Mouse (Mus musculus) CH12.LX (cell line): ENCODE results near the gene Plpp3. TPM values are rescaled to one million over a fixed set of nuclear protein-coding genes. Genes with fewer than 3 reads are reported as not detected.

ENCODE experiments used
- DNase-seq: peaks from one replicate; pipeline ENCODE4 v3.0.0-alpha.2; 2013; ENCODE audit errors: extremely low read depth
- H3K27ac ChIP-seq: 2 replicates; pipeline ENCODE4 v1.5.1; 2012; ENCODE audit warnings: low read depth, mild to moderate bottlenecking, control low read depth, moderate library complexity; ENCODE audit not compliant: insufficient read depth
- H3K27me3 ChIP-seq: replicated peaks from 2 replicates; pipeline ENCODE3; 2012; ENCODE audit warnings: inconsistent platforms
- H3K36me3 ChIP-seq, 2 experiments: replicated peaks in 1 of 2; 2 replicates each; pipeline versions ENCODE3 to v1.6.1; 2012; ENCODE audit warnings: inconsistent platforms in 1 of 2, low read length in 1 of 2, mild to moderate bottlenecking in 1 of 2, mixed read lengths in 1 of 2, moderate library complexity in 1 of 2; ENCODE audit not compliant: control insufficient read depth in 1 of 2, insufficient read depth in 1 of 2
- H3K4me1 ChIP-seq, 2 experiments: 2 replicates each; pipeline ENCODE4 v1.6.1; 2012; ENCODE audit warnings: inconsistent platforms in 1 of 2, moderate library complexity in 1 of 2; ENCODE audit not compliant: insufficient read depth in 2 of 2, control insufficient read depth in 1 of 2
- H3K4me2 ChIP-seq: 2 replicates; pipeline ENCODE4 v1.6.1; 2012; ENCODE audit warnings: low read depth, mild to moderate bottlenecking, control low read depth; ENCODE audit not compliant: poor library complexity, insufficient read depth, severe bottlenecking
- H3K4me3 ChIP-seq, 3 experiments: fragments of 150-350 bp in 1 of 3; sonication (generic) in 1 of 3; replicated peaks in 1 of 3; 2 replicates each; pipeline versions ENCODE3 to v1.5.1; 2011 to 2012; ENCODE audit warnings: low read depth in 2 of 3, low read length in 2 of 3, mild to moderate bottlenecking in 2 of 3, moderate library complexity in 2 of 3, control low read depth in 1 of 3, improper control_type of control experiment in 1 of 3, inconsistent platforms in 1 of 3, mixed read lengths in 1 of 3; ENCODE audit not compliant: poor library complexity in 1 of 3
- H3K79me2 ChIP-seq: replicated peaks from 2 replicates; pipeline ENCODE4 v1.6.1; 2012; ENCODE audit warnings: mild to moderate bottlenecking, moderate library complexity; ENCODE audit not compliant: control insufficient read depth, poor library complexity, insufficient read depth, severe bottlenecking; ENCODE audit errors: extremely low read depth
- H3K9ac ChIP-seq: 2 replicates; pipeline ENCODE4 v1.6.1; 2012; ENCODE audit warnings: low read depth, mild to moderate bottlenecking, control low read depth, moderate library complexity; ENCODE audit not compliant: insufficient read depth
- H3K9me3 ChIP-seq: replicated peaks from 2 replicates; pipeline ENCODE3; 2012; ENCODE audit warnings: low read length, inconsistent platforms, mixed read lengths
- BHLHE40 ChIP-seq: IDR thresholded peaks from 2 replicates; pipeline ENCODE4 v1.6.1; 2011; ENCODE audit warnings: mild to moderate bottlenecking, low read depth, low read length, improper control_type of control experiment
- CHD1 ChIP-seq: IDR thresholded peaks from 2 replicates; pipeline ENCODE4 v1.6.1; 2012; ENCODE audit warnings: low read depth, low read length, improper control_type of control experiment, inconsistent platforms
- CTCF ChIP-seq, 2 experiments: IDR thresholded peaks in 1 of 2; conservative IDR thresholded peaks in 1 of 2; 2 replicates each; pipeline ENCODE4 v1.5.1; 2011 to 2012; ENCODE audit warnings: low read depth in 2 of 2, low read length in 2 of 2, improper control_type of control experiment in 1 of 2, inconsistent platforms in 1 of 2, mild to moderate bottlenecking in 1 of 2, moderate library complexity in 1 of 2
- E2F4 ChIP-seq: IDR thresholded peaks from 2 replicates; pipeline ENCODE4 v1.6.1; 2011; ENCODE audit warnings: low read depth, low read length, improper control_type of control experiment; ENCODE audit not compliant: insufficient replicate concordance
- ELF1 ChIP-seq: IDR thresholded peaks from 2 replicates; pipeline ENCODE4 v1.6.1; 2014; ENCODE audit warnings: low read depth, mild to moderate bottlenecking, inconsistent platforms, low read length, improper control_type of control experiment
- EP300 ChIP-seq: IDR thresholded peaks from 2 replicates; pipeline ENCODE4 v1.6.1; 2011; ENCODE audit warnings: low read length, improper control_type of control experiment
- ETS1 ChIP-seq: conservative IDR thresholded peaks from 2 replicates; pipeline ENCODE4 v1.6.1; 2012; ENCODE audit warnings: low read depth, mild to moderate bottlenecking, inconsistent platforms, low read length, improper control_type of control experiment, moderate library complexity
- HCFC1 ChIP-seq: IDR thresholded peaks from 2 replicates; pipeline ENCODE4 v1.6.1; 2012; ENCODE audit warnings: low read depth, mild to moderate bottlenecking, inconsistent platforms, low read length, improper control_type of control experiment
- IRF4 ChIP-seq: IDR thresholded peaks from 2 replicates; pipeline ENCODE4 v1.6.1; 2014; ENCODE audit warnings: low read depth, mild to moderate bottlenecking, inconsistent platforms, low read length, improper control_type of control experiment
- JUN ChIP-seq: IDR thresholded peaks from 2 replicates; pipeline ENCODE4 v1.6.1; 2011; ENCODE audit warnings: low read depth, mild to moderate bottlenecking, low read length, improper control_type of control experiment, moderate library complexity; ENCODE audit not compliant: insufficient read depth
- MAFK ChIP-seq: IDR thresholded peaks from 2 replicates; pipeline ENCODE4 v1.6.1; 2011; ENCODE audit warnings: low read length, improper control_type of control experiment; ENCODE audit not compliant: insufficient replicate concordance
- MAX ChIP-seq: IDR thresholded peaks from 2 replicates; pipeline ENCODE4 v1.6.1; 2011; ENCODE audit warnings: low read length, improper control_type of control experiment
- MAZ ChIP-seq: IDR thresholded peaks from 2 replicates; pipeline ENCODE4 v1.6.1; 2012; ENCODE audit warnings: low read depth, mild to moderate bottlenecking, inconsistent platforms, low read length, improper control_type of control experiment, moderate library complexity
- MEF2A ChIP-seq: IDR thresholded peaks from 2 replicates; pipeline ENCODE4 v1.6.1; 2014; ENCODE audit warnings: low read depth, mild to moderate bottlenecking, inconsistent platforms, low read length, improper control_type of control experiment, borderline replicate concordance
- NELFE ChIP-seq: IDR thresholded peaks from 2 replicates; pipeline ENCODE4 v1.6.1; 2011; ENCODE audit warnings: low read depth, low read length, improper control_type of control experiment
- PAX5 ChIP-seq: IDR thresholded peaks from 2 replicates; pipeline ENCODE4 v1.6.1; 2012; ENCODE audit warnings: low read length, inconsistent platforms, mixed read lengths
- POLR2AphosphoS2 ChIP-seq: IDR thresholded peaks from 2 replicates; pipeline ENCODE4 v1.6.1; 2011; ENCODE audit warnings: low read depth, low read length, improper control_type of control experiment
- RAD21 ChIP-seq: IDR thresholded peaks from 2 replicates; pipeline ENCODE4 v1.6.1; 2011; ENCODE audit warnings: low read depth, mild to moderate bottlenecking, low read length, improper control_type of control experiment, moderate library complexity
- RCOR1 ChIP-seq: conservative IDR thresholded peaks from 2 replicates; pipeline ENCODE4 v1.6.1; 2012; ENCODE audit warnings: low read depth, mild to moderate bottlenecking, inconsistent platforms, low read length, improper control_type of control experiment
- SIN3A ChIP-seq: IDR thresholded peaks from 2 replicates; pipeline ENCODE4 v1.6.1; 2012; ENCODE audit warnings: low read length, improper control_type of control experiment, inconsistent platforms
- SMC3 ChIP-seq: IDR thresholded peaks from 2 replicates; pipeline ENCODE4 v1.6.1; 2011; ENCODE audit warnings: low read depth, low read length, improper control_type of control experiment
- UBTF ChIP-seq: IDR thresholded peaks from 2 replicates; pipeline ENCODE4 v1.6.1; 2012; ENCODE audit warnings: low read depth, mild to moderate bottlenecking, inconsistent platforms, low read length, improper control_type of control experiment, moderate library complexity
- USF2 ChIP-seq: conservative IDR thresholded peaks from 2 replicates; pipeline ENCODE4 v1.6.1; 2011; ENCODE audit warnings: low read depth, low read length, improper control_type of control experiment
- ZKSCAN1 ChIP-seq: IDR thresholded peaks from 2 replicates; pipeline ENCODE4 v1.6.1; 2012; ENCODE audit warnings: low read depth, inconsistent platforms, low read length, improper control_type of control experiment, borderline replicate concordance
- ZNF384 ChIP-seq: IDR thresholded peaks from 2 replicates; pipeline ENCODE4 v1.6.1; 2012; ENCODE audit warnings: low read depth, low read length, improper control_type of control experiment, inconsistent platforms
- dilution Hi-C: fragments of 300-500 bp; cut with MboI; formaldehyde crosslinking; loops from 2 replicates; pipeline ENCODE4 v1.14.3; 2020; ENCODE audit warnings: low sequenced_read_pairs; ENCODE audit not compliant: extremely low pct_unique_long_range_greater_than_20kb, extremely low pct_ligation_motif_present
- in situ Hi-C: fragments of 300-500 bp; cut with MboI; formaldehyde crosslinking; loops from 3 replicates; pipeline ENCODE4 v1.14.3; 2019; ENCODE audit warnings: low sequenced_read_pairs, low pct_ligation_motif_present, low pct_unique_long_range_greater_than_20kb, mixed read lengths
- polyA plus RNA-seq: library from polyadenylated mRNA; unstranded; fragments of >175 nt; gene quantifications from 2 replicates; pipeline ENCODE4 v1.2.1, GENCODE M21; 2012; ENCODE audit warnings: low read depth; ENCODE audit not compliant: insufficient read length
- total RNA-seq, 2 experiments: library from RNA; depleted of rRNA; stranded (reverse); fragments of 300-350 nt in 1 of 2; fragments of >200 nt in 1 of 2; gene quantifications; 2 replicates each; pipeline ENCODE4 v1.2.3; 2012 to 2014

The Plpp3 gene
- total and polyA plus RNA-seq, 3 experiments: 0.34 to 1.6 (median 1.2) TPM

- H3K4me1 ChIP-seq: peaks cover 0 to 21% of the 10 kb centered on the region in 2 experiments; a peak in 2 of 4 replicates
- H3K9ac ChIP-seq: peak overlapping the region; percentile 49; the same call in 1 of the 2 replicates
- H3K27me3 ChIP-seq: no peaks in the 10 kb centered on the region
- H3K4me2 ChIP-seq: peak overlapping the region; percentile 99
- H3K9me3 ChIP-seq: no peaks in the 10 kb centered on the region
- H3K27ac ChIP-seq: no peak overlapping the region
- DNase-seq: peak; percentile 66
- TF ChIP-seq JUN (no peak), RCOR1 (no peak), PAX5 (no peak), E2F4 (no peak), MAX (no peak), CTCF (conservative IDR thresholded peaks at IDR 0.05 in 1 of 2, IDR thresholded peaks at IDR 0.05 in 1 of 2; ENCODE audit: low read depth in 2 of 2, low read length in 2 of 2) (peak in 1 of 2 experiments; percentile 35; a peak in 2 of 4 replicates), MAFK (no peak), ZNF384 (no peak), ELF1 (no peak), BHLHE40 (no peak), CHD1 (no peak), HCFC1 (no peak), UBTF (peak; percentile 98), POLR2AphosphoS2 (no peak), NELFE (no peak), USF2 (no peak), MAZ (no peak), SIN3A (peak; percentile 42; the same call in 1 of the 2 replicates), EP300 (no peak), SMC3 (no peak), IRF4 (peak; percentile 33; the same call in 1 of the 2 replicates), ETS1 (no peak), ZKSCAN1 (peak; percentile 81), MEF2A (no peak), RAD21 (peak; percentile 7)
- peak overlapping the region; percentile 43 to 78 (median 66) for H3K4me3 ChIP-seq
- no peaks in the 10 kb centered on the region for H3K79me2 ChIP-seq
- no peaks in the 10 kb centered on the region for H3K36me3 ChIP-seq
- dilution Hi-C loops (no loop called here), in situ Hi-C loops (loop anchor here (5.0 kb wide), 1 partner anchor 154 kb away; no protein-coding TSS in a partner anchor)
Measured at GRCm38 (mm10) chr4:105158169-105158555, 1.0 kb downstream of the Plpp3 start.
